Mouse (Mus musculus): Measurements from ENCODE around the gene Cers6.

Gene Cers6

GRCm38 (mm10) chr2:69071440-69072235 lies 210.4 kb downstream of the Cers6 start:
- no peak for DNase-seq (ENCODE audit: low spot score)

- no peak for DNase-seq (ENCODE audit: low spot score)
Measured at GRCm38 (mm10) chr2:69077189-69077588, 215.9 kb downstream of the Cers6 start.

GRCm38 (mm10) chr2:69080760-69081159 lies 219.5 kb downstream of the Cers6 start:
- no peak for DNase-seq (ENCODE audit: low spot score)

- DNase-seq (ENCODE audit: low spot score): no peak
Measured at GRCm38 (mm10) chr2:69082499-69083197, 221.4 kb downstream of the Cers6 start.

- no peak for DNase-seq (ENCODE audit: low spot score)
Measured at GRCm38 (mm10) chr2:69083198-69083509, 221.9 kb downstream of the Cers6 start.

GRCm38 (mm10) chr2:69084416-69084815 lies 223.2 kb downstream of the Cers6 start:
- DNase-seq (ENCODE audit: low spot score): no peak

- DNase-seq (ENCODE audit: low spot score): no peak
Measured at GRCm38 (mm10) chr2:69086505-69087260, 225.4 kb downstream of the Cers6 start.

- no peak for DNase-seq (ENCODE audit: low spot score)
Measured at GRCm38 (mm10) chr2:69095836-69096235, 234.6 kb downstream of the Cers6 start.

- peak; percentile 48 for DNase-seq (ENCODE audit: low spot score)
Measured at GRCm38 (mm10) chr2:69096821-69097220, 235.6 kb downstream of the Cers6 start.

- DNase-seq (ENCODE audit: low spot score): no peak
Measured at GRCm38 (mm10) chr2:69097526-69097925, 236.3 kb downstream of the Cers6 start.

GRCm38 (mm10) chr2:69098701-69099100 lies 237.5 kb downstream of the Cers6 start:
- DNase-seq (ENCODE audit: low spot score): no peak

GRCm38 (mm10) chr2:69099147-69099546 lies 237.9 kb downstream of the Cers6 start:
- DNase-seq (ENCODE audit: low spot score): no peak

- no peak for DNase-seq (ENCODE audit: low spot score)
Measured at GRCm38 (mm10) chr2:69100706-69101105, 239.5 kb downstream of the Cers6 start.

GRCm38 (mm10) chr2:69103526-69103925 lies 242.3 kb downstream of the Cers6 start:
- no peak for DNase-seq (ENCODE audit: low spot score)

GRCm38 (mm10) chr2:69104511-69105145 lies 243.4 kb downstream of the Cers6 start:
- DNase-seq (ENCODE audit: low spot score): no peak

- no peak for DNase-seq (ENCODE audit: low spot score)
Measured at GRCm38 (mm10) chr2:69109246-69109645, 248.0 kb downstream of the Cers6 start.

- DNase-seq (ENCODE audit: low spot score): no peak
Measured at GRCm38 (mm10) chr2:69109710-69110109, 248.5 kb downstream of the Cers6 start.

GRCm38 (mm10) chr2:69112609-69113008 lies 251.4 kb downstream of the Cers6 start:
- no peak for DNase-seq (ENCODE audit: low spot score)

GRCm38 (mm10) chr2:69113829-69114547 lies 252.7 kb downstream of the Cers6 start:
- no peak for DNase-seq (ENCODE audit: low spot score)

GRCm38 (mm10) chr2:69115921-69116320 lies 254.7 kb downstream of the Cers6 start:
- no peak for DNase-seq (ENCODE audit: low spot score)

GRCm38 (mm10) chr2:69116767-69117166 lies 255.5 kb downstream of the Cers6 start:
- DNase-seq (ENCODE audit: low spot score): peak; percentile 37

GRCm38 (mm10) chr2:69118994-69119393 lies 257.8 kb downstream of the Cers6 start:
- DNase-seq (ENCODE audit: low spot score): no peak
